Mouse (Mus musculus) kidney, postnatal 0 days (tissue): ENCODE measurements around the gene Kdr. TPM values are rescaled to one million over a fixed set of nuclear protein-coding genes. Genes with fewer than 3 reads are reported as not detected.

Experiments used
- ATAC-seq: fragments of 200-750 bp; cut with Nextera tagmentation; replicated peaks from 2 replicates; pipeline ENCODE4 v1.8.0; 2017; ENCODE audit warnings: low read depth, moderate number of reproducible peaks, moderate TSS enrichment, moderate library complexity; ENCODE audit not compliant: low FRiP score
- DNase-seq: peaks from one replicate; pipeline ENCODE4 v3.0.0-alpha.2; 2016; ENCODE audit warnings: low spot score
- H3K27ac ChIP-seq: fragments of 300-500 bp; sonication (generic); 2 replicates; pipeline ENCODE4 v1.5.1; 2014; ENCODE audit warnings: mild to moderate bottlenecking
- H3K27me3 ChIP-seq: fragments of 300-500 bp; sonication (generic); 2 replicates; pipeline ENCODE4 v1.6.1; 2014; ENCODE audit warnings: low read length, mixed read lengths; ENCODE audit not compliant: insufficient read depth
- H3K36me3 ChIP-seq: fragments of 300-500 bp; sonication (generic); 2 replicates; pipeline ENCODE4 v1.6.1; 2014; ENCODE audit warnings: low read length, mixed read lengths; ENCODE audit not compliant: insufficient read depth
- H3K4me1 ChIP-seq: fragments of 300-500 bp; sonication (generic); replicated peaks from 2 replicates; pipeline ENCODE4 v1.6.1; 2014; ENCODE audit warnings: antibody characterized with exemption, low read length, mixed read lengths; ENCODE audit not compliant: insufficient read depth
- H3K4me2 ChIP-seq: fragments of 300-500 bp; sonication (generic); 2 replicates; pipeline ENCODE4 v1.6.1; 2014; ENCODE audit warnings: mild to moderate bottlenecking, low read length, moderate library complexity, mixed read lengths
- H3K4me3 ChIP-seq: fragments of 300-500 bp; sonication (generic); replicated peaks from 2 replicates; pipeline ENCODE4 v1.5.1; 2014; ENCODE audit warnings: low read depth, low read length
- H3K9ac ChIP-seq: fragments of 300-500 bp; sonication (generic); 2 replicates; pipeline ENCODE4 v1.6.1; 2014; ENCODE audit warnings: low read depth, low read length
- H3K9me3 ChIP-seq: fragments of 300-500 bp; sonication (generic); replicated peaks from 2 replicates; pipeline ENCODE4 v1.6.1; 2016; ENCODE audit warnings: low read length, inconsistent platforms, mixed read lengths
- CTCF ChIP-seq: IDR thresholded peaks from 2 replicates; pipeline ENCODE4 v1.5.1; 2016; ENCODE audit warnings: antibody characterized with exemption, low read depth, mild to moderate bottlenecking, moderate library complexity
- WGBS: fragments of 180-500 bp; shearing (Covaris S2); extraction: QIAGEN DNeasy Blood & Tissue Kit; methylation state at CpG from one replicate; pipeline ENCODE4 v1.1.7; 2014; 5-methylcytosine and 5-hydroxymethylcytosine counted together
- polyA plus RNA-seq: library from polyadenylated mRNA; unstranded; fragments of >200 nt; fragmentation: Nextera tagmentation; extraction: Ambion mirVana; gene quantifications from 2 replicates; pipeline ENCODE4 v1.2.1, GENCODE M21; 2015

Kdr gene
- polyA plus RNA-seq, 1 experiment from 2014 or later, result 19.6 TPM

DNA sequence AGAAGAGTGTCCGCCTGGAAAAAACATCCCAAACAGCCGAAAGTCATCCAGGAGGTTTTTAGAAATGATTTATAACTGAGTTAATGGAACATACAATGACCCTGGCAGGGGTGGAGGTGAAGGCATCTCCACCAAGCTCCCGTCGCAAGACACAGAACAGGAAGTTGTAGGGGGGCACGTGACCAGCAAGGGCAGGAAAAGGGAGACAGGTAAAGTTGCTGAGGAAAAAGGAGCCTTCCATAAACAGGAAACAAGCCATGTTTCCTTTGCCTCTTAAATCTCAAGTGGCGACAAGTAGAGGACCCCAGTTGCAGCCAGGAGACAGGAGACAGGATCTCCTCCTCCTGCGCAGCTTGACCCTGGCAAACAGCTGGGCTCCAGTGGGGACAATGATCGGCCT lies 37.8 kb upstream of the Kdr start:
- Histone ChIP-seq H3K36me3 (no peaks in the 10 kb centered on the region), H3K27me3 (no peaks in the 10 kb centered on the region), H3K9ac (no peak overlapping the region), H3K27ac (0 out of 2 replicates have a peak overlapping the region, but pooled peaks have one; percentile 19), H3K4me3 (no peak overlapping the region), H3K9me3 (no peaks in the 10 kb centered on the region), H3K4me1 (no peaks in the 10 kb centered on the region), H3K4me2 (peak overlapping the region; percentile 14; the same call in 1 of the 2 replicates)
- ATAC-seq, result no peak
- no peak for TF ChIP-seq CTCF
- 15% methylated on average over 8 of the region's 8 CpGs for WGBS
- DNase-seq, result peak; percentile 55

- no peaks in the 10 kb centered on the region for H3K9me3 ChIP-seq
- H3K4me1 ChIP-seq, result no peaks in the 10 kb centered on the region
- H3K27ac ChIP-seq, result peak overlapping the region; percentile 44; the same call in 1 of the 2 replicates
- H3K4me2 ChIP-seq, result no peak overlapping the region
- H3K9ac ChIP-seq, result no peak overlapping the region
- TF ChIP-seq CTCF, result no peak
- ATAC-seq (no peak), DNase-seq (peak; percentile 51)
- H3K36me3 ChIP-seq, result no peaks in the 10 kb centered on the region
- H3K4me3 ChIP-seq, result no peak overlapping the region
- H3K27me3 ChIP-seq, result no peaks in the 10 kb centered on the region
- WGBS, result 71% methylated on average over 7 of the region's 7 CpGs
Observed at GRCm38 (mm10) chr5:76013881-76014431, 35.7 kb upstream of the Kdr start.

DNA sequence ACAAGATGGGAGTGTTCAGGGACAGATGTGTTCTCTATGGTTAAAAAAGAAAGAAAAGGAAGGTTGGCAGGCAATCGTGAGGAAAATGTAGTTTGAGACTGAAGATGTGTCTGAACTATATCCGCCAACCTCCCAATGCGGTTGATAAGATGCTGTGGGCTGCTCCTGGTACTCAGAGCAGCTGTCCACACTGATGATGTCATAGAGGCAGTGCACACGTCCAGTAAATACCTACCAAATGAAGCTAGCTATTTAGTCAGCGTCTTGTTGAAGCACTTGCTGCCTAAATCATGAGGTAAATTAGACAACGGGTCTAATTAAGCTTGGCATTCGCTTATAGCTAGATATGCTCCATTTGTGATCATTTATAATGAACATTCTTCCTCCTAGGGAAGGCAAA lies 28.1 kb upstream of the Kdr start:
- WGBS, result 69% methylated on average over 7 of the region's 7 CpGs
- ATAC-seq (no peak), DNase-seq (no peak)
- Histone ChIP-seq H3K9ac (no peak overlapping the region), H3K4me1 (no peaks in the 10 kb centered on the region), H3K4me2 (no peak overlapping the region), H3K36me3 (no peaks in the 10 kb centered on the region), H3K27ac (no peak overlapping the region), H3K27me3 (no peaks in the 10 kb centered on the region), H3K9me3 (no peaks in the 10 kb centered on the region), H3K4me3 (no peak overlapping the region)
- no peak for TF ChIP-seq CTCF

DNA sequence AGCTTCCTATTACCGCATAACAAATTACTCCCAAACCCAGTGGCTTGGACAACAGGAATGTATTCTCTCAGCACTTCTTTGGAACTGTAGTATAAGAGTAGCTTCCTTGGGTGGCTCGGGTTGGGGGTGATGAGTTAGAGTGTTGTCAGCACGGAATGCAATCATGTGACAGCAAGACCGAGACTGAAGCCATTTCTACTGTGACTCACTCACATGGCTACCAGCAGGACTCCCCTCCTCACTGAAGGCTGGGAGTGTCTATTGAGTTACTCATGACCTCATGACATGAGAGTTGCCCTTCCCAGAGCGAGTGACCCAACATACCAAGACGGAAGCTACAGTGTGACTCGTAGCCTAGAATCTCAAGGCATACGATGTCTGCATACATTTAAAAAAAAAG lies 12.0 kb upstream of the Kdr start:
- no peak for ATAC-seq
- no peaks in the 10 kb centered on the region for H3K27me3 ChIP-seq

DNA sequence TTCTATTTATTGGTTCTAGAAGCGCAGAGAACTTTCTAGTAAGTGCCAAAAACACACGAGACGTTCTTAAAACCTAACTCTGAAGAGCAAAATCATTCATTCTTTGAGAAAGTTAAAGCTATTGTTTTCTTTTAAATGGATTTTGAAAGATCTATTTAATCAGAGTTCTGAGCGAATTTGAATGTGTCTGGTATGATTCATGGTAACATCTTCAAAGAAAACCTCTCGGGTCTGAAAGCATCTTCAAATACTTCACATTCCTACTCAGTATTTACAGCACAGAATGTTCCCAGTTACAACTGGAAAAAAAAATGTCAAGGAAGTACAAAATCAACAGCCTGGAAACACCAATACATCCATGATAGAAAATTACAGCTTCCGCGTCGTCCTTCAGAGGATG lies 9.3 kb upstream of the Kdr start:
- Histone ChIP-seq H3K27me3 (no peaks in the 10 kb centered on the region), H3K9me3 (no peaks in the 10 kb centered on the region), H3K27ac (no peak overlapping the region), H3K36me3 (no peaks in the 10 kb centered on the region), H3K4me1 (no peaks in the 10 kb centered on the region), H3K4me2 (no peak overlapping the region), H3K9ac (no peak overlapping the region), H3K4me3 (no peak overlapping the region)
- 67% methylated on average over 8 of the region's 8 CpGs for WGBS
- no peak for ATAC-seq
- TF ChIP-seq CTCF, result no peak
- peak; percentile 70 for DNase-seq

More for the DNA sequence above, 12.0 kb upstream of the Kdr start:
- WGBS, result 84% methylated on average over 8 of the region's 8 CpGs
- no peaks in the 10 kb centered on the region for H3K9me3 ChIP-seq
- no peak for DNase-seq
- no peak overlapping the region for H3K9ac ChIP-seq
- H3K27ac ChIP-seq, result no peak overlapping the region
- no peak overlapping the region for H3K4me3 ChIP-seq
- no peak overlapping the region for H3K4me2 ChIP-seq
- H3K36me3 ChIP-seq, result no peaks in the 10 kb centered on the region
- H3K4me1 ChIP-seq, result no peaks in the 10 kb centered on the region
- no peak for TF ChIP-seq CTCF

DNA sequence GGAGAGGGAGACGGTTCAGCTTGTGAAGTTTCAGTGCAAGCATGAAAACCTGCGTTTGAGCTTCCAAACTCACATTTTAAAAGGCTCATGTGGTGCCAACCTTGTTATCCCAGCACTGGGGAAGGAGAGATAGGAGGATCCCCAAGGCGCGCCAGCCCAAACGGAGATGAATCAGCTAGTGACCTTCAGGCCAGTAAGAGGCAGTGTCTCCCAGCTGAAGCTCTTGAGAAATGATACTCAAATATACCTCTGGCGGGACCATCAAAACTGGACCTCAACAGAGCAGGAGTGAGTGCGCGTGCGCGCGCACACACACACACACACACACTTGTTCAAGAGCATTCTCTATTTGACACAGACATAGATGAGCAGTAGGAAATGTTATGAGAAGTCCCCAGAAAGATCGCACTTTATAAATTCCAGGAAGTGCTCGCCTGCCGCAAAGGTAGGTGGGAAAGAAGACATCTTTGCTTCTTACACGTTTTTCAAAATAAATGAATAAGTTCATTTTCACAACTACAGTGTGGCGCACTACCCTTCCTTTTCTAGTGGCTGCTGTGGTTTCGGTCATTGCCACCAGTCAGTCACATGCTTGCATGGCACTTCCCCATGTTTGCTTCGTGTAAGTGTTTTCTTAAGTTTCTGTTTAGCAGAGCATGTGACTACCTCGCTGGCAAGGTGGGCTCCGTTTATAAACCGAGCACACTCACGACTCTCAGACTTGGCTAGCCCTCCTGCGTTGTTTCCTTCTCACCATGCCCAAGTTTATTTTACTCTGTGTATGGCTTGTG lies 2.5 kb upstream of the Kdr start:
- ATAC-seq (no peak), DNase-seq (no peak)
- Histone ChIP-seq H3K27ac (no peak overlapping the region), H3K4me1 (no peaks in the 10 kb centered on the region; the same call in 1 of the 2 replicates), H3K36me3 (no peaks in the 10 kb centered on the region), H3K4me3 (no peak overlapping the region), H3K9me3 (no peaks in the 10 kb centered on the region), H3K4me2 (no peak overlapping the region), H3K27me3 (peaks cover 6% of the 10 kb centered on the region; the same call in 1 of the 2 replicates), H3K9ac (no peak overlapping the region)
- WGBS, result 69% methylated on average over 23 of the region's 23 CpGs
- TF ChIP-seq CTCF, result no peak
